Mouse (Mus musculus): ENCODE results near the gene Mc1r.
"Not testable (repeated sequence)": the region's sequence is repeated elsewhere in the genome, so short reads cannot be mapped to it uniquely, and the experiment has no call there.

Gene Mc1r

GRCm38 (mm10) chr8:123411781-123412327 lies 4.9 kb downstream of the Mc1r start:
- peak in 1 of 2 experiments; percentile 55 for DNase-seq

GRCm38 (mm10) chr8:123412560-123413170 lies 5.8 kb downstream of the Mc1r start:
- DNase-seq = peak in 1 of 2 experiments; percentile 51

- no peak for DNase-seq
Observed at GRCm38 (mm10) chr8:123414255-123414654, 7.3 kb downstream of the Mc1r start.

- not testable (repeated sequence) for DNase-seq
Observed at GRCm38 (mm10) chr8:123414997-123415696, 8.2 kb downstream of the Mc1r start.

- DNase-seq = peak; percentile 34 to 53
Observed at GRCm38 (mm10) chr8:123415967-123416943, 9.3 kb downstream of the Mc1r start.

- DNase-seq = no peak
Observed at GRCm38 (mm10) chr8:123416944-123417555, 10.1 kb downstream of the Mc1r start.

- no peak for DNase-seq
Observed at GRCm38 (mm10) chr8:123419711-123420110, 12.8 kb downstream of the Mc1r start.

- no peak for DNase-seq
Observed at GRCm38 (mm10) chr8:123420525-123421281, 13.8 kb downstream of the Mc1r start.

GRCm38 (mm10) chr8:123421325-123421724 lies 14.4 kb downstream of the Mc1r start:
- no peak for DNase-seq

- DNase-seq = peak; percentile 60 to 63
Observed at GRCm38 (mm10) chr8:123422056-123422780, 15.3 kb downstream of the Mc1r start.

- no peak for DNase-seq
Observed at GRCm38 (mm10) chr8:123422781-123423159, 15.9 kb downstream of the Mc1r start.

- no peak for DNase-seq
Observed at GRCm38 (mm10) chr8:123423441-123423840, 16.5 kb downstream of the Mc1r start, which contains the start of gene Def8. Gene Def8 (plus strand): TSS chr8:123423527.

- DNase-seq = no peak
Observed at GRCm38 (mm10) chr8:123426511-123427509, 19.9 kb downstream of the Mc1r start.

GRCm38 (mm10) chr8:123427639-123428275 lies 20.9 kb downstream of the Mc1r start:
- no peak for DNase-seq

- no peak for DNase-seq
Observed at GRCm38 (mm10) chr8:123428343-123428893, 21.5 kb downstream of the Mc1r start.

GRCm38 (mm10) chr8:123428939-123429721 lies 22.2 kb downstream of the Mc1r start:
- DNase-seq = no peak

GRCm38 (mm10) chr8:123429722-123430013 lies 22.8 kb downstream of the Mc1r start:
- not testable (repeated sequence) for DNase-seq

GRCm38 (mm10) chr8:123430936-123431335 lies 24.0 kb downstream of the Mc1r start:
- not testable (repeated sequence) for DNase-seq
